Mouse (Mus musculus) heart, postnatal 4 days (tissue): Measurements from ENCODE around the gene G3bp1. TPM values are rescaled to one million over a fixed set of nuclear protein-coding genes. Genes with fewer than 3 reads are reported as not detected.

Experiments used
- microRNA-seq, 2 experiments: library from miRNA; unstranded; fragments of <30 nt; microRNA quantifications; one replicate each; pipeline ENCODE4 v1.2.0; 2021 to 2022
- total RNA-seq, 2 experiments: library from RNA; stranded (reverse); gene quantifications; 2 replicates each; pipeline ENCODE4 v1.2.3; 2021

The G3bp1 gene
- total RNA-seq, 2 experiments from 2014 or later = 62.6 to 62.9 TPM

Small RNA genes lying within 50 kb of the gene (microRNA-seq; reads per million reads assigned to microRNA genes)
- gene Mir7652 = 0 to 0.61 reads per million in 2 experiments

Other genes starting within 250 kb of the G3bp1 start
- under 1 TPM; 0.05 to 0.07 TPM for gene Fat2, start 133.1 kb upstream of the G3bp1 start, total RNA-seq
- gene Sparc, start 46.5 kb upstream of the G3bp1 start, total RNA-seq = 1,000 to 10,000 TPM; 1,405 to 1,430 TPM
- 100 to 1,000 TPM; 146 to 150 TPM for gene Atox1, start 8.4 kb upstream of the G3bp1 start, total RNA-seq
- not detected for gene Glra1, start 138.5 kb downstream of the G3bp1 start, total RNA-seq